In genomic region chr2:102675275-102675674, GRCm38 (mm10) we compare ENCODE assay signal across 9 mouse cellular contexts. TPM values are rescaled to one million over a fixed set of nuclear protein-coding genes. Genes with fewer than 3 reads are reported as not detected.
A peak's percentile ranks its signal among the peaks of the same experiment; 100 is the strongest.
DNase-seq lines count a peak whose midpoint lies in the region; ATAC-seq and TF ChIP-seq lines count a peak whose summit lies in the region.
"Had no signal": no experiment of that assay in that cellular context is flagged by ENCODE, and none has a peak within 500 bp of the region (broad histone marks: within the 10 kb centered on the region; RNA-seq: fewer than 3 reads in every experiment).

No protein-coding gene starts in this region.

- peak; percentile 77 for DNase-seq in layer of hippocampus, adult 11-12 months (ENCODE audit: low spot score)
- no peak for DNase-seq in layer of hippocampus, adult 9-11 months
- peak; percentile 38 for DNase-seq in R1 (ENCODE audit: low read depth, low spot score)
- peak; percentile 85 to 88 for DNase-seq in cerebellum, postnatal 10 days
- DNase-seq in heart, postnatal 4 days, result peak; percentile 68
- peak; percentile 73 for DNase-seq in lung, adult 2 months
- DNase-seq in spleen, adult 12 weeks (ENCODE audit: low spot score), result peak; percentile 37

- TF ChIP-seq CTCF in lung, adult 2 months (IDR thresholded peaks at IDR 0.05; ENCODE audit: insufficient read depth, low read length), result peak; percentile 52

- no peak overlapping the region for H3K4me3 ChIP-seq in lung, adult 2 months (replicated peaks; ENCODE audit: extremely low read depth, low read depth, low read length)
- H3K4me3 ChIP-seq: embryonic facial prominence, embryonic 15.5 days had no signal

- WGBS in lung, adult 2 months, result 69% methylated on average over 6 of the region's 6 CpGs

- H3K4me1 ChIP-seq in lung, adult 2 months (ENCODE audit: control insufficient read depth, insufficient read depth, low read length), result peaks cover 5% of the 10 kb centered on the region; the same call in 1 of the 2 replicates

- no peak for TF ChIP-seq POLR2A in lung, adult 2 months (IDR thresholded peaks at IDR 0.05; ENCODE audit: borderline replicate concordance, extremely low read depth, low read depth, low read length)

- ATAC-seq in inflammation-experienced regulatory T-cells, adult 6 months, result no peak

RNA-seq across cellular contexts. Expression of gene Slc1a2, which starts 16.8 kb away (rescaled TPM):
- total RNA-seq in heart, postnatal 4 days (2021), result under 1 TPM; 0.20 to 0.26 TPM
- 1.4 and 1.5 TPM in 2 replicates for polyA plus RNA-seq in lung, adult 2 months (2012; rRNA removed)
- under 1 TPM in 1 of 3 experiments, not detected in 2; 0.04 TPM for polyA plus RNA-seq in inflammation-experienced regulatory T-cells, adult 6 months (2017; shearing (Covaris generic))
